Mouse (Mus musculus) heart, embryonic 13.5 days (tissue): ENCODE data around the gene Cdc40. TPM values are rescaled to one million over a fixed set of nuclear protein-coding genes. Genes with fewer than 3 reads are reported as not detected.
"Not testable (repeated sequence)": the region's sequence is repeated elsewhere in the genome, so short reads cannot be mapped to it uniquely, and the experiment has no call there.

Experiments used
- ATAC-seq: fragments of 200-750 bp; cut with Nextera tagmentation; 2 replicates; pipeline ENCODE4 v1.8.0; 2017; ENCODE audit warnings: moderate TSS enrichment; ENCODE audit not compliant: insufficient number of reproducible peaks, low FRiP score, low TSS enrichment; ENCODE audit errors: extremely low read depth
- H3K27ac ChIP-seq: fragments of 300-500 bp; sonication (generic); replicated peaks from 2 replicates; pipeline ENCODE4 v1.5.1; 2015; ENCODE audit warnings: moderate library complexity, mild to moderate bottlenecking, inconsistent platforms
- H3K27me3 ChIP-seq: fragments of 300-500 bp; sonication (generic); replicated peaks from 2 replicates; pipeline ENCODE4 v1.6.1; 2015; ENCODE audit warnings: mild to moderate bottlenecking, inconsistent platforms
- H3K36me3 ChIP-seq: fragments of 300-500 bp; sonication (generic); 2 replicates; pipeline ENCODE4 v1.6.1; 2015; ENCODE audit warnings: mild to moderate bottlenecking, inconsistent platforms
- H3K4me1 ChIP-seq: fragments of 300-500 bp; sonication (generic); 2 replicates; pipeline ENCODE4 v1.6.1; 2015; ENCODE audit warnings: inconsistent platforms
- H3K4me2 ChIP-seq: fragments of 300-500 bp; sonication (generic); 2 replicates; pipeline ENCODE4 v1.6.1; 2015; ENCODE audit warnings: inconsistent platforms, mild to moderate bottlenecking, moderate library complexity
- H3K4me3 ChIP-seq: fragments of 300-500 bp; sonication (generic); 2 replicates; pipeline ENCODE4 v1.5.1; 2015; ENCODE audit warnings: moderate library complexity, mild to moderate bottlenecking, inconsistent platforms
- H3K9ac ChIP-seq: fragments of 300-500 bp; sonication (generic); 2 replicates; pipeline ENCODE4 v1.6.1; 2015; ENCODE audit warnings: inconsistent platforms, mild to moderate bottlenecking, moderate library complexity
- H3K9me3 ChIP-seq: fragments of 300-500 bp; sonication (generic); 2 replicates; pipeline ENCODE4 v1.6.1; 2016; ENCODE audit warnings: inconsistent platforms
- WGBS: fragments of 180-500 bp; shearing (Covaris S2); methylation state at CpG from one replicate; pipeline ENCODE4 v1.1.7; 2015; ENCODE audit warnings: mixed read lengths; 5-methylcytosine and 5-hydroxymethylcytosine counted together
- polyA plus RNA-seq: library from polyadenylated mRNA; unstranded; fragments of >200 nt; fragmentation: Nextera tagmentation; extraction: Ambion mirVana; gene quantifications from 2 replicates; pipeline ENCODE4 v1.2.1, GENCODE M21; 2015

Gene Cdc40
- polyA plus RNA-seq, 1 experiment from 2014 or later = 19.9 TPM

DNA sequence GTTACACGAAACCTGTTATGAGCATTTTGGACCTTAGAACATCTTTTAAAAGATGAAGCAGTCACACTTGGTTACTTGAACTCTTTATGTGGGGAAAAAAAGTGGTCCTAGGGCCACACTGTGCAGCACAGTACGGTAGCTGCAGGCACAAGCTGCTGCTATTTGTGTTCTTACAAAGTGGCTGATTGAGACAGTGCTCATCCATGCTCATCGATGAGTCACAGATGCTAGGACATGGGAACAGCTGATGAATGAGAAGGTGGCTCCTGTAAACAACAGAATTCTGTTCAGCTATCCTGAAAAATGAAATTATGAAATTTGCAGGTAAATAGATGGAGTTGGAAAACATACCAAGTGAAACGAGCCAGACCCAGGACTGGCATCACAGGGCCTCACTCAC is 55.4 kb downstream of the Cdc40 start:
- Histone ChIP-seq H3K4me2 (no peak overlapping the region), H3K9me3 (no peaks in the 10 kb centered on the region), H3K27me3 (no peaks in the 10 kb centered on the region), H3K4me1 (no peaks in the 10 kb centered on the region), H3K36me3 (peaks cover 32% of the 10 kb centered on the region), H3K9ac (no peak overlapping the region), H3K27ac (no peak overlapping the region), H3K4me3 (no peak overlapping the region)
- WGBS = 87% methylated on average over 4 of the region's 4 CpGs
- ATAC-seq = no peak

DNA sequence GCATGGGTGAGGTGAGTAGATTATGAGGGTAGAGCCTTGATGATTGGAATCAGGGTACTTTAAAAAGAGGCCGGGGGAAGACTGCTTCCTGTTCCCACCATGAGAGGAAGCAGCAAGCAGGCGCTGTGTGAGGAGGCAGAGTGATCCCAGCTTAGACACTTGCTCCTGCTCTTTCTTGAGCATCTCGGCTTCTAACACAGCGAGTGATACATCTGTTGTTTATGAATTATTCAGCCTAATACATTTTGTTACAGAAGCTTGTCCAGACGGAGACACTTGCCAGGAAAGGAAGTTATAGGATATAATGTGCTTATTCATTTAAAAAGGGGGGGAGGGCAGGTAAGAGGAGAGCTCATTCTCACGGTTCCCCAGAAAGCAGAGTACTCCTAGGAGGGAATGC is 57.2 kb downstream of the Cdc40 start:
- no peak overlapping the region for H3K4me2 ChIP-seq
- 70% methylated on average over 6 of the region's 6 CpGs for WGBS
- ATAC-seq = no peak

DNA sequence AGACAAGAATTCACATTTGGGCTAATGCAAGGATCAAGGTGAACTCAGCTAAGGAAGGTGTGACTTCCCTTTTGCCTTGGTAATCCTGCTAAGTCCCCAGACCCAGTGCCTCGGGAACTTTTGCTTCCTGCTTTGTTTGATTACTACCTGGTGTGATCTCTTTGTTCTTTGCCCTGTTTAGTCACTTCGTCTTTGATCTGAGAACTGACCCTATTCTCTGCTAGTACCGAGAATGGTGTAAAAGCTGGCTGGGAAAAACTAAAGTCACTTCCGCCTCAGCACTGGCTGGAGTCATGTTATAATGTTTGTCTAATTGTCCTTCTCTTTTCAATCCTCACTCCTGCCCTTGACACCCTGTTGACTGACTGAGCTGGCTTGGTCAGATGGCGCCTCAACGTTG is 66.6 kb downstream of the Cdc40 start:
- WGBS = 58% methylated on average over 6 of the region's 6 CpGs
- no peak overlapping the region for H3K4me3 ChIP-seq

More for the DNA sequence above, 57.2 kb downstream of the Cdc40 start:
- Histone ChIP-seq H3K4me1 (no peaks in the 10 kb centered on the region), H3K27me3 (no peaks in the 10 kb centered on the region), H3K27ac (no peak overlapping the region), H3K9me3 (no peaks in the 10 kb centered on the region), H3K36me3 (peaks cover 21% of the 10 kb centered on the region), H3K9ac (no peak overlapping the region), H3K4me3 (no peak overlapping the region)

DNA sequence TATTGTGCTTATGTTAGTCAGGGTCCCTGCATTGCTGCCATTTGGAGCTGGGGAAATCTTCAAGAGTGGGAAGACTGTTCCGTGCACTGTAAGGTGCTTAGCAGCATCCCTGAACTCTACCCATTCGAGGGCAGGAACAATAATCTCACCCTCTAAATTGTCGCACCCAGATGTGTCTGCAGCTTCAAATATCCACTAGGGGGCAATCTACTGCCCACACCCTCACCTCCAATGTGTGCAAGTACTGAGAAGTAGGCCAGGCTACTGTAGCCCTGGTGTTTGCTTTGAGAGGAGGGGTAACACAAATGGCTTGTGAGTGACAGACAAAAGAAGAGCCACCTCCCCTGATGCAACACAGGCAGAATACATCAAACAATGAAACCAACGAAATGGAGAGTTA is 69.5 kb downstream of the Cdc40 start:
- no peaks in the 10 kb centered on the region for H3K9me3 ChIP-seq
- H3K4me2 ChIP-seq = no peak overlapping the region
- no peaks in the 10 kb centered on the region for H3K27me3 ChIP-seq
- H3K27ac ChIP-seq = no peak overlapping the region
- no peak overlapping the region for H3K4me3 ChIP-seq
- WGBS = 66% methylated on average over 4 of the region's 4 CpGs
- H3K9ac ChIP-seq = no peak overlapping the region
- H3K4me1 ChIP-seq = no peaks in the 10 kb centered on the region
- H3K36me3 ChIP-seq = no peaks in the 10 kb centered on the region
- ATAC-seq = no peak

More for the DNA sequence above, 66.6 kb downstream of the Cdc40 start:
- Histone ChIP-seq H3K4me1 (no peaks in the 10 kb centered on the region), H3K9me3 (no peaks in the 10 kb centered on the region), H3K36me3 (no peaks in the 10 kb centered on the region), H3K27me3 (no peaks in the 10 kb centered on the region), H3K9ac (no peak overlapping the region), H3K27ac (no peak overlapping the region), H3K4me2 (no peak overlapping the region)
- no peak for ATAC-seq

DNA sequence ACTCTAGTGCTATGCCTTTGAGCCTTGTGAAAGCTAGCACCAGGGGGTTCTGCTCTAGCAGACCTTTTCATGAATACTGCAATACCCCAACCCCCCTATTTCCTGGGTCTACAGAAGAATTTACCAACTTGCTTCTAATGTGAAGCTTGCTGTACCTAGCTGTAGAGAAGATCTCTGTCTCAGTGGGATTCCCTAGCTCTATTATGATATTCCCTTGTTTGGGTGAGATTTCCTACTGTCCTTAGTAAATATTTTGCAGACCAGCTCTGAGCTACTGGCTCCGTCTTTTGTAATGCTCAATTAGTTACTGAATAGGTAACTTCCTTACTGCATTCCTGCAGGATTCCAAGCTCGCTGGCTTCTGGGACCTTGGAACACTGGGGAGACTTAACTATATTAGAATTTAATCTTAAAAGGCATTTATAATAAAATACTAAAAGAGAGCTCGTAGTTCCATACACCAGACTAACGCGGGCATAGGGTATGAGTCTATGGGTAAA is 73.7 kb downstream of the Cdc40 start:
- H3K36me3 ChIP-seq, H3K9ac ChIP-seq, H3K9me3 ChIP-seq, H3K4me1 ChIP-seq, ATAC-seq, H3K27me3 ChIP-seq, H3K4me3 ChIP-seq, H3K27ac ChIP-seq, H3K4me2 ChIP-seq: not testable (repeated sequence)
- WGBS = 45% methylated on average over 5 of the region's 5 CpGs

DNA sequence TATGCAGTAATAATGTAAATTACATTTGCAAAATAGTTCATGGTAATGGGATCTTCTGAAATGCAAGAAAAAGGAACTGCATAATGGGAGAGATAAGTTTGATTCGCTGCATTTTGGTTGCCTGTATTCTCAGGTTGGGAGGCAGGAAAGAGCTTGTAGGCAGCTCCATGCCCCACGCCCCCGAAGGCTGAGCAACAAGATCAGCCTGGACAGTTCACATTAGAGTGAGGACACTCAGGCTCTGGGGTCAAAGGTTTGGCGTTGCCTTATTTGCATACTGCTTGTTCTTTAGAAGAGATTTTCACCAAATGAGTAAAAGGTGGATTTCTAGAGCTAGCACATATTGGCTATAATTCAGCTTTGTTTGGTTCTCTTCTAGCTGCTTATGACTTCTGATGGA is 76.9 kb downstream of the Cdc40 start:
- WGBS = 84% methylated on average over 4 of the region's 4 CpGs

DNA sequence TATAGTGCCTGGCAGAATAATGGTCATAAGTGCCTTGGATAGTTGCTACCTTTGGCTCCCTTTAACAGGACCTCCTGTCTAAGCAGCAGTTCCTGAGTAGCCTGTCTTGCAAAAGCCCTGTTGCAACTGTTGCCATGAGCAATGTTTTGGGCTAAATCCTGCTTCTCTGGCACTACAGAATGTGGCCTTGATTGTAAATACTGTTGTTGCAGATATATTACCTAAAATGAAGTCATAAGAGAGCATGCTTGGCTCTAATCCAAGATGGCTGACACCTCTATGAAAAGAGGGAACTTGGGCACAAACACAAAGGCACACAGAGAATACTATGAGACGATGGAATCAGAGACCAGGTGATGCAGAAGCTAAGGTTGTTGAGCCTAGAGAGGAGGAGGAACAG is 77.9 kb downstream of the Cdc40 start:
- Histone ChIP-seq H3K4me1 (peaks cover 5% of the 10 kb centered on the region), H3K4me3 (no peak overlapping the region), H3K4me2 (no peak overlapping the region), H3K9me3 (no peaks in the 10 kb centered on the region), H3K27ac (no peak overlapping the region), H3K36me3 (no peaks in the 10 kb centered on the region), H3K27me3 (no peaks in the 10 kb centered on the region), H3K9ac (no peak overlapping the region)
- ATAC-seq = no peak
- 77% methylated on average over 1 of the region's 1 CpGs for WGBS

More for the DNA sequence above, 76.9 kb downstream of the Cdc40 start:
- H3K9me3 ChIP-seq = no peaks in the 10 kb centered on the region
- H3K36me3 ChIP-seq = no peaks in the 10 kb centered on the region
- ATAC-seq = no peak
- no peaks in the 10 kb centered on the region for H3K27me3 ChIP-seq
- H3K4me3 ChIP-seq = no peak overlapping the region
- no peak overlapping the region for H3K27ac ChIP-seq
- H3K4me2 ChIP-seq = no peak overlapping the region
- peaks cover 5% of the 10 kb centered on the region for H3K4me1 ChIP-seq
- H3K9ac ChIP-seq = no peak overlapping the region

DNA sequence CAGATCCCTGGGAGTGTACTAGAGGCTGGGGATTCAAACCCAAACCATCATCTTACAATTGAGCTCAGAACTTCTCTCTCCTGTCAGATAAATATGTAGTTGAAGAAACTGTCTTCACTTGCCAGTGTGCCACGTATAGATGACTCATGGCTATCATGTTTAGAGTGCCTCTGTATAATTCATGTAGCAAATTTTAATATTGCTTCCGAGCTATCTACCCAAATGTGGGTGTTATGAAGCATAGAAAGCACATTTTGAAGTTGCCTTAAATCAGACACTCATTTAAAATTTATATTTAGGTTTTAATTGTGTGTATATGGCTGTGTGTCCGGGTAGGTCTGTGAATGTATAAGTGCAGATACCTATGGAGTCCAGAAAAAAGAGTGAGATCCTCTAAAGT is 91.0 kb downstream of the Cdc40 start:
- no peaks in the 10 kb centered on the region for H3K4me1 ChIP-seq
- no peaks in the 10 kb centered on the region for H3K27me3 ChIP-seq
- no peak overlapping the region for H3K9ac ChIP-seq
- 0 out of 2 replicates have a peak, but pooled peaks cover under 1% of the 10 kb centered on the region for H3K36me3 ChIP-seq
- no peak overlapping the region for H3K4me2 ChIP-seq
- H3K9me3 ChIP-seq = no peaks in the 10 kb centered on the region
- H3K27ac ChIP-seq = no peak overlapping the region
- no peak for ATAC-seq
- WGBS = 66% methylated on average over 3 of the region's 3 CpGs
- no peak overlapping the region for H3K4me3 ChIP-seq

DNA sequence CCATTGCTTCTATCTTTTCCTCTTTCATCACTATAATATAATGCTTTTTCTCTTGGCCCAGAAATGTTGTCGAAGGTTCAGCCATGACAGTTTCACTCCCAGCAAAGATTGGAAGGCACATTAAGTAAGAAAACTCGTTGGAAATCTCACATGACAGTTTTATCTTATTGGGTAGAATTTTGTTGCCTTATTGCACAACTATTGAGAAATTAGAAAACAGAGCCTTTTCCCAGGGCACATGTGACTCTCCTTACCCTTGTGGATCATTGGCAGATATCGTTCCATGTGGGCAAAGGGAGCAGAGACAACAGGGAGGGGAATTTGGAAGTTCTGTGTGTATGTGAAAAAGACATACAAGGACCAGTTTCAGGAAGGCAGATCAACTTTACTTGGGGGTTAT is 92.7 kb downstream of the Cdc40 start:
- H3K4me2 ChIP-seq = no peak overlapping the region
- H3K4me3 ChIP-seq = no peak overlapping the region

More for the DNA sequence above, 92.7 kb downstream of the Cdc40 start:
- H3K36me3 ChIP-seq = 0 out of 2 replicates have a peak, but pooled peaks cover 3% of the 10 kb centered on the region
- H3K9me3 ChIP-seq = peaks cover 6% of the 10 kb centered on the region
- H3K9ac ChIP-seq = no peak overlapping the region
- H3K4me1 ChIP-seq = no peaks in the 10 kb centered on the region
- ATAC-seq = no peak
- no peak overlapping the region for H3K27ac ChIP-seq
- 67% methylated on average over 3 of the region's 3 CpGs for WGBS
- H3K27me3 ChIP-seq = no peaks in the 10 kb centered on the region

Other genes starting within 250 kb of the Cdc40 start
- 2.4 TPM in 2 replicates for gene Mettl24, start 200.0 kb downstream of the Cdc40 start, polyA plus RNA-seq
- gene Wasf1, start 164 bp upstream of the Cdc40 start, polyA plus RNA-seq = 12.7 and 13.2 TPM in 2 replicates
- gene Gpr6, start 189.0 kb upstream of the Cdc40 start, polyA plus RNA-seq = not detected in 2 replicates